Mouse (Mus musculus): ENCODE measurements around the gene Trpt1.

DNA sequence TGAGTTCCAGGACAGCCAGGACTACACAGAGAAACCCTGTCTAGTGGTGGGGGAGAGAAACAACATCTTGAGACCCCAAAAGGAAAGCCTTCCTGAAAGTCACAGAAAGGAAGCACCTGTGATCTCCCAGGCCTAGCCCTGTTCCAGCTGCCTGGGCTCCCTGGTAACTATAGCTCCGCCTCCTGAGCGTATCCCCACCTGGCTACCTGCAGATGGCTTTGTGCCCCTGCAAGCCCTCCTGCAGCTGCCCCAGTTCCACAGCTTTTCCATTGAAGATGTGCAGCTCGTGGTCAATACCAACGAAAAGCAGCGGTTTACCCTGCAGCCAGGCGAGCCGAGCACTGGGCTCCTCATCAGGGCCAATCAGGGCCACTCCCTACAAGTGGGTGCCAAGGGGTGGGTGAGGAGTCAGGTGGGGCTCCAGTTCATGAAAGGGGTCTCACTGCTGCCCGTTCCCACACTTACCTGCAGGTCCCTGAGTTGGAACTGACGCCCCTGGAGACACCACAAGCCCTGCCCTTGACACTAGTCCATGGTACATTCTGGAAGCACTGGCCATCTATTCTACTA lies 1.9 kb downstream of the Trpt1 start:
- TF ChIP-seq CTCF (conservative IDR thresholded peaks at IDR 0.05; ENCODE audit: low read length) (no peak), NANOG (IDR thresholded peaks at IDR 0.05; ENCODE audit: borderline replicate concordance, low read length) (no peak), POU5F1 (IDR thresholded peaks at IDR 0.05; ENCODE audit: borderline replicate concordance, low read length) (no peak)

Data from E14TG2a.4 (cell line).